Mouse (Mus musculus): ENCODE measurements around the gene Gm10837. TPM values are rescaled to one million over a fixed set of nuclear protein-coding genes. Genes with fewer than 3 reads are reported as not detected.

Gm10837 gene
- polyA plus RNA-seq, 1 experiment from 2014 or later: 0.27 TPM

DNA sequence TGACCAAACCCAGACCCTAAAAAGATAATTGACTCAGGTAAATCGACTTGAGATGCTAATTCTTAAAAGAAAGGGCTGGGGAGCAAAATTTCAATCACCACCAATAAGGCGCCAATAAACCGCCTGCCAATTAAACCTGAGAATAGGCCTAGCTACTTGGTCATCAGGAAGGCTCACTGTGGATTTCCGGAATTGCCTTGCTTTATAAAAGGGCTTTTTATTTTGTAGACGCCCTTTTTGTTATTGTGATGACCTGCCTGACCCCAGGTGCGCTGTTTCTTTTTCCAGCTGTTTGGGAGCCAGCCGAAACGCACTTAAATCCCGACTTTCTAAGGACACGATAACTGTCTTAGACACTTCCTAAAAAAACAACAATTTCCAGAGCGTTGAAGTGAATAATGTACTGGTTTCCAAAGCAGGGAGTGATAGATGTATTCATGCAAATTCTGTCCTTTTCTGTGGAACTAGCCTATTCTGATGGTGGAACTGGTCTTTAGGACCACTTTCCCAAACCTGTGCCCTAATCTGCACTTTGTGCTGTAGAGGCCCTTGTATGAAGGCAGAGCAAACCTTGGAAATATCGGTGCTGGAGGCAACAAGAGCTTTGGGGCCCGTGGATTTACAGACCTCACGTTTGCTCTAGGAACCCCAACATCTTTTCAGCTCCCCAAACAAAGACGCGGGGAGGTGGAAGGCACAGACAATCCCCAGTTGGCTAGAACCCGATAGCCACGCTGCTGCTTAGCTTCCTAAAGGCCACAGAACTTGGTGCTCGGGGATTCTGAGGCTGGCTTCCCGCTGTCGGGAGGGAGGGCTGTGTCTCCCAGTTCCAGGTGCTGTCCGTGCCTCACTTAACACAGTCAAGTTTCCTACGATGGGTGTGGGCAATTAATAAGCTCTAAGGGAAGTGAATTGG, 22.2 kb upstream of the Gm10837 start:
- Histone ChIP-seq H3K4me1 (peaks cover 94% of the 10 kb centered on the region), H3K4me3 (peak overlapping the region; percentile 46), H3K27me3 (ENCODE audit: poor library complexity, severe bottlenecking) (peaks cover 99% of the 10 kb centered on the region), H3K9me3 (no peaks in the 10 kb centered on the region), H3K36me3 (replicated peaks) (no peaks in the 10 kb centered on the region; the same call in 1 of the 2 replicates), H3K27ac (peak overlapping the region; percentile 88)
- peak; percentile 60 for DNase-seq (ENCODE audit: extremely low spot score, low spot score)
- WGBS: 2% methylated on average over 23 of the region's 23 CpGs

DNA sequence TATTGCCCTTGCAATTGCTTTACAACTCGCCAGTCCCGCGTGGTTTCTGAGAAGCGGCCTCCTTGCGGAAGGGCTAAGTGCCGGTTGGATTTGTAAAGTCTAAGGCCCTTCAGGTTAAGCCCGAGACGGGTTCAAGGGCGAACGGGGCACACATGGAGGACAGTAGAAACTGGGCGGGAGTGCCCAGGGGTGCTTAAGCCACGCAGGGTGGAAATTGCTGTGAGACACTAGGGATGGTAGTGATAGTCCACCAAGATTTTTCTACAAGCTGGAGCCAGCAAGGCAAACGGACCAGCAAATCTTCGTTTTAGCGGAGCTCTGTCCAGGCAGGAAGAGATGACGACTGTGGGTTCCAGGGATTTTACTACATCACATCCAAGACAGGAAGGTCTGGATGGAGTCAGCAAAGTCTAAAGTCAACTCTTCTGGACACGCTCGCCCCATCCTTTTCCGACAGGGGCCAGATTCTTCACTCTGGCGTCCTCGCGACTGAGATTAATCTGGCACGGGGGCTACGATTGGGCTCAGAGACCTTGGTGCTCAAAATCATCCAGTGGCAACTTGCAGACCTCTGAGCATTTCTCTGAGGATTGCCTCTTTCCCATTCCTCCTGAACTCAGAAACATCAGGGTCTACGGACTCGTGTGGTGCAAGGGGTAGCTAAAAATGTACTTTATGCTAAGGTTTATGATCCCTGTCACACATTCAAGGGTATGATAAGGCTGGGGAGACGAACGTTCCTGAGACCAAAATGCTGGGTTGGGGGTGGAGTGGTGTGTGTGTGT, 21.2 kb upstream of the Gm10837 start:
- no peaks in the 10 kb centered on the region for H3K9me3 ChIP-seq
- peak overlapping the region; percentile 88 for H3K27ac ChIP-seq
- H3K36me3 ChIP-seq (replicated peaks): no peaks in the 10 kb centered on the region
- DNase-seq (ENCODE audit: extremely low spot score, low spot score): peak; percentile 71
- peaks cover 94% of the 10 kb centered on the region for H3K4me1 ChIP-seq
- H3K4me3 ChIP-seq: peak overlapping the region; percentile 46
- peaks cover 100% of the 10 kb centered on the region for H3K27me3 ChIP-seq (ENCODE audit: poor library complexity, severe bottlenecking)
- 2% methylated on average over 28 of the region's 28 CpGs for WGBS

DNA sequence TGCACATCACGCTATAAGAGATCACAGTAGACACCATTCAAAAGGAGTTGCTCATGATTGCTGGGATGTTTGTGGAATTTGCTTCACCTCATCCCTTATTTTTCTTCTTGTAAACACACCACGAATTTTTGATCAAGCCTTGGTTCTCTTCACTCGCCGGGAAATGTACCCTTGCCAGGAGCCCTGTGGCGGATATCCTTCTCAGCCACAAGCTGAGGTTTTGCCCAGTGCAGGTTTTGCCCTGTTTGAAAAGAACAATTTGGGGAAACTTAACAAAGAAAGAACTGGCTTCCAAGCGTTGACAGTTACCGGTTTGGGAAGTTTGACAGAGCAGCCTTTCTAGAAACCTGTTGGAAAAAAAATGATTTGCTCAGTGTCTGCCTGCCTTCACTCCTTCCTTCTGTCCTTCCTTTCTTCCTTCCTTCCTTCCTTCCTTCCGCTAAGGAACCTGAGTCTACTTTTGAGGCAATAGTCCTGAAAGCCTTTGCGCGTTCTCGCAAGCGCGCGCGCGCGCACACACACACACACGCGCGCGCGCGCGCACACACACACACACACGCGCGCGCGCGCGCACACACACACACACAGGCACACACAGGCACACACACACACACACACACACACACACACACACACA, 18.8 kb upstream of the Gm10837 start:
- peaks cover 94% of the 10 kb centered on the region for H3K4me1 ChIP-seq
- WGBS: 10% methylated on average over 26 of the region's 31 CpGs
- peaks cover 9% of the 10 kb centered on the region for H3K36me3 ChIP-seq (replicated peaks)
- peak overlapping the region; percentile 86 for H3K4me3 ChIP-seq
- peak overlapping the region; percentile 99 for H3K27ac ChIP-seq
- peaks cover 99% of the 10 kb centered on the region for H3K27me3 ChIP-seq (ENCODE audit: poor library complexity, severe bottlenecking)
- no peaks in the 10 kb centered on the region for H3K9me3 ChIP-seq
- peak; percentile 33 for DNase-seq (ENCODE audit: extremely low spot score, low spot score)

DNA sequence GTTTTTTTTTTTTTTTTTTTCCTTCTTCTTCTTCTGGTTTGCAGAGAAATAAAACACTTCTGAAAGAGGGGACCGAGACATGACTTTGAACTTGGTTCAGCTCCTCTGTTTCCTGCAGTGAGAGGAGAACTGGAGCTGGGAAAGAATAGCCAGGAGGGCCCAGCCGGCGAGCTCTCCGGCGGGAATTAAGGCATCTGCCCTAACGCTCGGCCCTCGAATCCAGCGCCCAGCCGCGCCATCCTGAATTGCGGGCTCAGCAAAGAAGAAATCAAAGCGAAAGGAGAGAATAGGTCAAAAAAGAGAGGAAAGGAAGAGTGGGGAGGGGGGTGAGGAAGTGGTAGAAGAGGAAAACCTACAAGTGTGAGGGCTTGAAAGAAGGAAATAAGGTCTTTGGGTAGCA, 18.2 kb upstream of the Gm10837 start:
- peak overlapping the region; percentile 86 for H3K4me3 ChIP-seq
- peaks cover 97% of the 10 kb centered on the region for H3K27me3 ChIP-seq (ENCODE audit: poor library complexity, severe bottlenecking)
- peak overlapping the region; percentile 99 for H3K27ac ChIP-seq
- peaks cover 89% of the 10 kb centered on the region for H3K4me1 ChIP-seq
- H3K36me3 ChIP-seq (replicated peaks): peaks cover 14% of the 10 kb centered on the region
- WGBS: 0% methylated on average over 13 of the region's 13 CpGs
- peak; percentile 55 for DNase-seq (ENCODE audit: extremely low spot score, low spot score)
- no peaks in the 10 kb centered on the region for H3K9me3 ChIP-seq

DNA sequence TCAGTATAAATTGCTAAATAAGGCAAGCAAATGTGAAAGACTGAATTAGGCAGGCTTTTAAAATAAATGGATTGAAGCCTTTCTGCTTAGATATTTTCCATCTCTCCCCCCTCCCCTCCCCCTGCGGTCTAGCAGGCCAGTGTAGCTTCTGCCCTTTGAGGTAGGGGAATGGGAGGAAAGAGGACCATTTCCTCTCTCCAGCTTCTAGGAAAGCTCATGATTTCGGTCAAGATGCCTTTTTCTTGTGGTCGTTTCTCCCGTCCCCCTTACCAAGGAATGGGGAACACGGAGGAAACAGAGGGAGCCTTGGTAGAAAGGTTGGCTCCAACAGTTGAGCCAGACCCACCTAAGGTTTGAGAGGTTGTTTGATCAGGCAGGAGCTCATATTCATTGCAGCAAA, 17.7 kb upstream of the Gm10837 start:
- peak; percentile 30 for DNase-seq (ENCODE audit: extremely low spot score, low spot score)
- Histone ChIP-seq H3K27me3 (ENCODE audit: poor library complexity, severe bottlenecking) (peaks cover 97% of the 10 kb centered on the region), H3K27ac (peak overlapping the region; percentile 99), H3K4me3 (peak overlapping the region; percentile 86), H3K36me3 (replicated peaks) (peaks cover 19% of the 10 kb centered on the region), H3K9me3 (no peaks in the 10 kb centered on the region), H3K4me1 (peaks cover 84% of the 10 kb centered on the region)
- 0% methylated on average over 5 of the region's 5 CpGs for whole genome bisulfite sequencing

DNA sequence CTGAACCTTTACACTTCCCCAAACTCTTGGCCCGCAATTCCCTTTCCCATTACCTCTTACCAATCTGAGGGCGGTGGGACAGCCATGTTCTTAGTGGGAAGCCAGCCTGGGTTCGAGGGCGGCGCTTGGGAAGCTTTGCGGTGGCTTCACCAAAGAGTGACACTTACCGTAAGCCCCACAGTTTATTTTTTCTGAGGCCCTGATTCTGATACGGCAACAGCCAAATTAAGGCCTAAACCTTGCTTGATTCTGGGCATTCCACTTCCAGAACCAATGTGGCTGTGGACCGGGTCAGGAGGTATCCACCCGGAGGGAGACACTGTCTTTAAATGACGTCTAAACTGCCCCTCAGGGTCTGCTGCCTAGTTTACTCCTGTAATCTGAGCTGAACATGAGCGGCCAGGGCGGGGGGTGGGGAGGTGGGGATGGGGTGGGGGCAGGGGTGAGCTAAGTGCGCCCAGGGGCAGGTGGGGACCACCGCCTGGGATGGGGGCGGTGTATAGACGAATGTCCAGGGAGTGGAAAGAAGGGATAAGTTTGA, 17.1 kb upstream of the Gm10837 start:
- Histone ChIP-seq H3K27ac (peak overlapping the region; percentile 99), H3K36me3 (replicated peaks) (peaks cover 25% of the 10 kb centered on the region), H3K4me3 (peak overlapping the region; percentile 86), H3K27me3 (ENCODE audit: poor library complexity, severe bottlenecking) (peaks cover 96% of the 10 kb centered on the region), H3K4me1 (peaks cover 81% of the 10 kb centered on the region), H3K9me3 (no peaks in the 10 kb centered on the region)
- DNase-seq (ENCODE audit: extremely low spot score, low spot score): no peak
- WGBS: under 1% methylated on average over 17 of the region's 17 CpGs

DNA sequence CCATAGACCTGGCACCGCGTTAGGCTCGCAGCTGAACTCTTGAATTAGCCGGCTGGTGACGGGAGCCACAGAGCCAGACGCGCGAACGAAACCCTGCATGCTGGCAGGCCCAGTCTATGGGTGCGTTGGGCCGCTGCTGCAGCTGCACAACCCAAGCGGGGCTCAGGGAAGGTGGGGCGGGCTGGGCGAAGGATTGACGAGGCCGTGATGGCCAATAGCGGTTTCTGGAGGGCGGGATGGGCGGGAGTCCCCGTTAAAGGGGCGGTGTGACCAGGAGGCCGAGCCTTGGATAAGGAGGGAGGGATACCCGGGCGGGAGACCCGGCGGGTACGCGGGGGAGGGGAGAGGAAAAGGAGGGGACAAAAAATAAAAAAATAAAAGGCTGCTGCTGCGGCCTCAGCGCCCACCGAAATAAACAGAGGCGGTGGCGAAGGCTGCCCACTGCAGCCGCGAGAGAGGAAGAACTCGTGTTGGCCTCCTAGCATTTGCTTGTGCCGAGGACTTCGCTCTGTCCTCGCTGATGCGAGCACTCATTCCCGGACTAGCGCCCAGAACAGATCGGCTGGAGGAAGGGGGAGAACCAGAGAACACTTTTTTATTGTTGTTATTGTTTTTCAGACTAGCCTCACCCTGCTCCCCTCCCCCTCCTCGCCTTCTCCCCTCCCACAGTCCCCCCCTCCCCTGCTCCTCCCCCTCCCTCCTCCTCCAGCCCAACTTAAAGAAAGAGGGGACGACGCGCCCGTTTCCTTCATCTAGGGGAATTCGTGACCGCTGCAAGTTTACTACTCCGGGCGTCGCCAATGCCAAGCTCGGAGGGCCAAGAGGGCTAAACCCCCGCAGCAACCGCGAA, 16.1 kb upstream of the Gm10837 start:
- Histone ChIP-seq H3K9me3 (no peaks in the 10 kb centered on the region), H3K27me3 (ENCODE audit: poor library complexity, severe bottlenecking) (peaks cover 94% of the 10 kb centered on the region), H3K27ac (peak overlapping the region; percentile 99), H3K4me3 (peak overlapping the region; percentile 86), H3K36me3 (replicated peaks) (peaks cover 34% of the 10 kb centered on the region), H3K4me1 (peaks cover 80% of the 10 kb centered on the region)
- peak; percentile 94 for DNase-seq (ENCODE audit: extremely low spot score, low spot score)
- WGBS: under 1% methylated on average over 57 of the region's 57 CpGs

DNA sequence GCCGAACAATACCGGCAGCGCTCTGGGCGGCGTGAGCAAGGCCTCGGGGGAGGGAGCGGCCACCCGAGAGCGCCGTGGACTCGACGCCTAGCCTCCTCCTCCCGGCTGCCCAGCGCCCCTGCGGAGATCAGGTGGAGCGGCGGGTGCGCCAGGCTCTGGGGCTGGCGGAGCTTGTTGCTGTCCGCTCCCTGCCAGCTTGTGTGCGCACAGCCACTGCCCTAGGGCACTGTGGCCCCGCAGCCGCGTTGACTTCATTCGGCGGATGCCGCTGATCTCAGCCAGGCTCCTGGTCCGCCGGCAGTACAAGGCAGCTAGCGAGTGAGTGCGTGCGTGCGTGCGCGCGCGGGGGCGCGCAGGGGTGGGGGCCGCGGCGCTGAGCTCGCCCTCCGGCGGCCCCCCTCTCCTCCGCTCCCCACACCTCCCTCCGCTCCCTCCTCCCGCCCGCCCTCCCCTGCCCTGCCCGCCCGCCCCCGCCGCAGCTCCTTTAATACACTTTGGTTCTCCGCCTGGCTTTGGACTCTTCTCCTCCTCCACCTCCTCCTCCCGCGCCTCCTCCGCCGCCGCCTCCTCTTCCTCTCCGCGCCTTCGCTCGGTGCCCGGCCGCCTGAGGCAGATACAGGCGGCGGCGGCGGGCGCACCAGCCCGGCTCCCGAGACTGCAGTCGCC, 15.4 kb upstream of the Gm10837 start, which contains the start of gene Zic2:
TSS of gene Zic2 (plus strand) at position 545 of the 666 bp plus-strand sequence.
- Histone ChIP-seq H3K36me3 (replicated peaks) (peaks cover 38% of the 10 kb centered on the region), H3K27ac (peak within 1 kb of the TSS; percentile 99), H3K4me1 (peaks cover 76% of the 10 kb centered on the region), H3K4me3 (peak within 1 kb of the TSS; percentile 86), H3K9me3 (no peaks in the 10 kb centered on the region), H3K27me3 (ENCODE audit: poor library complexity, severe bottlenecking) (peaks cover 86% of the 10 kb centered on the region)
- under 1% methylated on average over 59 of the region's 73 CpGs for WGBS
- DNase-seq (ENCODE audit: extremely low spot score, low spot score): peak; percentile 86

DNA sequence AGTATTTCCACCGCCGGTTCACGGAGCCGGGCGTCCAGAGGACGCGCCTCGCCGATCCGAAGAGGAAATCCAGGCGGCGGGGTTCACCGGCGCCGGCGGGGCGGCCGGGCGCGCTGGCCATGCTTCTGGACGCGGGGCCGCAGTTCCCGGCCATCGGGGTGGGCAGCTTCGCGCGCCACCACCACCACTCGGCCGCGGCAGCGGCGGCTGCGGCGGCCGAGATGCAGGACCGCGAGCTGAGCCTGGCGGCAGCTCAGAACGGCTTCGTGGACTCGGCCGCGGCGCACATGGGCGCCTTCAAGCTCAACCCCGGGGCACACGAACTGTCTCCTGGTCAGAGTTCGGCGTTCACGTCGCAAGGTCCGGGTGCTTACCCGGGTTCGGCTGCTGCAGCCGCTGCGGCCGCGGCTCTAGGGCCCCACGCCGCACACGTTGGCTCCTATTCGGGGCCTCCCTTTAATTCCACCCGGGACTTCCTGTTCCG, 14.8 kb upstream of the Gm10837 start:
- H3K27ac ChIP-seq: peak overlapping the region; percentile 99
- H3K36me3 ChIP-seq (replicated peaks): peaks cover 38% of the 10 kb centered on the region
- WGBS: under 1% methylated on average over 65 of the region's 65 CpGs
- H3K4me1 ChIP-seq: peaks cover 80% of the 10 kb centered on the region
- peak; percentile 60 for DNase-seq (ENCODE audit: extremely low spot score, low spot score)
- peak overlapping the region; percentile 86 for H3K4me3 ChIP-seq
- no peaks in the 10 kb centered on the region for H3K9me3 ChIP-seq
- H3K27me3 ChIP-seq (ENCODE audit: poor library complexity, severe bottlenecking): peaks cover 86% of the 10 kb centered on the region

DNA sequence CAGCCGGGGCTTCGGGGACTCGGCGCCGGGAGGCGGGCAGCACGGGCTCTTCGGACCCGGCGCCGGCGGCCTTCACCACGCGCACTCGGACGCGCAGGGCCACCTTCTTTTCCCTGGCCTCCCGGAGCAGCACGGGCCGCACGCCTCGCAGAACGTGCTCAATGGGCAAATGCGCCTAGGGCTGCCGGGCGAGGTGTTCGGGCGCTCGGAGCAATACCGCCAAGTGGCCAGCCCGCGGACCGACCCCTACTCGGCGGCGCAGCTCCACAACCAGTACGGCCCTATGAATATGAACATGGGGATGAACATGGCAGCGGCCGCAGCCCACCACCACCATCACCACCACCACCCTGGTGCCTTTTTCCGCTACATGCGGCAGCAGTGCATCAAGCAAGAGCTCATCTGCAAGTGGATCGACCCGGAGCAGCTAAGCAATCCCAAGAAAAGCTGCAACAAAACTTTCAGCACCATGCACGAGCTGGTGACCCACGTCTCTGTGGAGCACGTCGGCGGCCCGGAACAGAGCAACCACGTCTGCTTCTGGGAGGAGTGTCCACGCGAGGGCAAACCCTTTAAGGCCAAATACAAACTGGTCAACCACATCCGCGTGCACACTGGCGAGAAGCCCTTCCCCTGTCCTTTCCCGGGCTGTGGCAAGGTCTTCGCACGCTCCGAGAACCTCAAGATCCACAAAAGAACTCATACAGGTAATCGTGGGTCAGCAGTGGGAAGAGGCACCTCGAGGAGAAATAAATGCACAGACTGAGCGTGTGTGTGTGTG, 14.2 kb upstream of the Gm10837 start:
- H3K27ac ChIP-seq: peak overlapping the region; percentile 99
- peak overlapping the region; percentile 86 for H3K4me3 ChIP-seq
- H3K4me1 ChIP-seq: peaks cover 80% of the 10 kb centered on the region
- WGBS: under 1% methylated on average over 62 of the region's 62 CpGs
- no peaks in the 10 kb centered on the region for H3K9me3 ChIP-seq
- peaks cover 38% of the 10 kb centered on the region for H3K36me3 ChIP-seq (replicated peaks)
- peaks cover 86% of the 10 kb centered on the region for H3K27me3 ChIP-seq (ENCODE audit: poor library complexity, severe bottlenecking)
- peak; percentile 63 for DNase-seq (ENCODE audit: extremely low spot score, low spot score)

All from forebrain, embryonic 10.5 days (tissue).